Mouse (Mus musculus) spleen, postnatal 36 days (tissue): ENCODE data around the gene Otub2.
A peak's percentile ranks its signal among the peaks of the same experiment; 100 is the strongest.

Experiments used
- DNase-seq, 2 experiments: peaks; one replicate each; pipeline ENCODE4 v3.0.0; 2022; ENCODE audit warnings: low spot score in 2 of 2, mixed read lengths in 1 of 2

Gene Otub2

DNA sequence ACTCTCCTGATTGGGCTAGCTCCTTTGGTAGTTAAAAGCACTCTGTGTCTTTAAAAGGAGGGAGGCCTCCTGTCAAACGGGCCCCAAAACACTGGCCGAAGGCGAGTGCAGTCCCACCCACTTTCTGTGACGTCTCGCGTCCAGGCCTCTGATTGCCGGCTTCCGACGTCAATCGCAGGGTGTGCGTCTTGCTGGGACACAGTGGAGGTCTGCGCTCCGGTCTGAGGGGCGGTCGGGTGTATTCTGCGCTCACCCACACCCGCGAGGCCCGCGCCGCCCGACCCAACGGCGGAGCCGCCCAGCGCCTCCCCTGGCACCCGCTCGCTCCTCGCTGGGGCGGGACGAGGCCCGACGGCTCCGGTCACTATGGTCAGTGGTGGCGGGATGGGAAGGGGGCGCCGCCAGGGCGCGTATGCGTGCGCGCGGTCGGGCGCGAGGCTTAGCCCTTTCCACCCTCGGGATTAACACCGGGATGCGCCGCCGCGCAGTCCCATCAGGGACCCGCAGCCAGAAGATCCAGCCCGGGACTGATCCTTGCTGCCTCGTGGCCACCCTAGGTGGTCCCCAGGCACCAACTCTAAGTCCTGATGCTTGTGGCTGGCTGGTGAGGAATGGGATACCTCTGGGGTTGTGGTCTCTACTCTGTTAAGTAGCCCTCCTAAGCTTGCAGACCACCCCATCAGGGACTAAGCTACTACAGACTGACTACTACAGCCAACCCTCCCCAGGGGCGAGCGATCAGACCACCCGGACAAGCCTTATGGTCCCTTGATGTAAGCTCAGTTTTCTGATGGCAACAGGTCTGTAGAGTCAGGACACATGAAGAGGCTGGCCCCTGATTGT lies at the start of gene Otub2:
Otub2 (plus strand) TSS at position 178 of the 843 bp plus-strand sequence.
- peak; percentile 96 to 97 for DNase-seq

- peak; percentile 89 to 90 for DNase-seq
These were observed 47.3 kb upstream of the Otub2 start for GRCm38 (mm10) chr12:103341212-103341611.

DNA sequence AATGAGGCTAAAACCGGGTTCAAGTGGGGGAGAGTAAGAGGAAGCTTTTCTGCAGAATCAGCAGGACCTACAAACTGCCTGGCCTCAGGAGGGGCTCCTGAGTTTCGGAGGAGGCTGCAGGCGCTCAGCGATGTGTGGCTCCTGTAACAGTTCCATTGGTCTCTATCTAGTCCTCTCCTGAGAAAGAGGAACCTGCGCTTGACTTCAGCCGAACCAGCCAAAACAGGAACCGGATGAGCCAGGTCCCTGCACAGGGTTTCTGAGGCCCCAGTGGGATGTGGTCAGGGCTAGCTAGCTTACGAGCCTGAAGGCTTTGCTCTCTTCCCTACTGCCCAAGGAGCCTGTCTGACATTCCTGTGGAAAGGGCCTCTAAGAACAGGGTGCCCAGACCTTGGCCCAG lies 45.0 kb upstream of the Otub2 start:
- DNase-seq, result peak; percentile 91

DNA sequence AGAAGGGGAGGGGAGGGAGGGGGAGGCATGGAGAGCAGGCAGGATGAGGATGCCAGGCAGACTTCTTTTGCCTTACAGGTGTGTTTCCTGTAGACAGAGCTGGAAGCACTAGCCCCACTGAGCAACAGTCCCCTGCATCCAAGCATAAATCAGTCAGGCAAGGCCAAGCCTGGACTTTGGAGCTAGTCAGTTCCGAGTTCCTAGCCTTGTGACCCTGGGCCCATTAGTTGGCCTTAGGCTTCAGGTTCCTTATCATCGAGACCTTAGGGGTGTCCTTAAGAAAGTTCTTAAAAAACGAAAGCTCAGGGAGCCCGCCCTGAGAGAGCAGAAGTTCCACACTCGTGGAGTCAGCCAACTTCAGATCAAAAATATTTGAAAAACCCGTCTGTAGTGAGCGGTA lies 43.5 kb upstream of the Otub2 start:
- no peak for DNase-seq

- no peak for DNase-seq
These were observed 41.5 kb upstream of the Otub2 start for GRCm38 (mm10) chr12:103346945-103347344.

- no peak for DNase-seq
These were observed 41.1 kb upstream of the Otub2 start for GRCm38 (mm10) chr12:103347406-103347805.

DNA sequence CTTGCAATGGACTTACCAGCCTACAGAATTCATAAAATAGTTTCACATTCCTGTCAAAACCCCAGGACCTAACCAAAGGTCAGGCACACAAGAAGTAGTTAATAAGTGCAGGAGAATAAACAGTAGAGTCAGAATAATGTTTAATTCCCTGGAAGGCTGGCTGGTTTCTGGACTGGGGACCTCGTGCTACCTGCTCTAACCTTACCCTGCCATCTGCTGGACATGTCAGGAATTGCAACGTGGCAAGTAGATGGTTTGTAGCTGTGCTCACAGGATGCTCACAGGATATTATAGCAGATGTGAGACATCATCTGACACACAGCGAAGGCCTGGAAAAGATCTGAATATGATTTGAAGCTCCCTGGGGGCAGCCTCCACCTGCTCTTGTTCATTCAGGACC lies 40.0 kb upstream of the Otub2 start:
- peak; percentile 70 to 77 for DNase-seq

DNA sequence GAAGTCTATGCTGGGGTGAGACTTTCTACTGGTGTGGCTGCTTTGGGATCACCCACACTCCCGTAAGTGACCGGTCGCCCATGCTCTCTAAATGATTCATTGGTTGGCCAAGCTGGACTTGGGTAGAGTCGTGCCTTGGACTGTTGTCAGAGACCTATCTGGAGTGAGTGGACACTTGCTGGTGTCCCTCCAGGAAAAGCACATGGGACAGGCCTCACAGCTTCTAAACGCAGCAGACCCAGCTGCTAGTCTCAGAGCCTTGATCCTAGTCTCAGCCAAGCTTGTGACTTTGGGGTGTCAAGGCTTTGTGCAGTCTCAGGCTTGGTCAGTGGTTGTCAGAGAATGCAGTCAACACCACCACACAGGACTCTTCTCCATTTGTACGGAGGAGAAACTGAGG lies 35.7 kb upstream of the Otub2 start:
- DNase-seq, result no peak

- no peak for DNase-seq
These were observed 34.9 kb upstream of the Otub2 start for GRCm38 (mm10) chr12:103353538-103353937.

GRCm38 (mm10) chr12:103355746-103356414 lies 32.6 kb upstream of the Otub2 start, which contains the start of gene Asb2:
TSS of gene Asb2 (minus strand) at chr12:103356001.
- no peak for DNase-seq

GRCm38 (mm10) chr12:103356415-103356748 lies 32.1 kb upstream of the Otub2 start:
- no peak for DNase-seq

DNA sequence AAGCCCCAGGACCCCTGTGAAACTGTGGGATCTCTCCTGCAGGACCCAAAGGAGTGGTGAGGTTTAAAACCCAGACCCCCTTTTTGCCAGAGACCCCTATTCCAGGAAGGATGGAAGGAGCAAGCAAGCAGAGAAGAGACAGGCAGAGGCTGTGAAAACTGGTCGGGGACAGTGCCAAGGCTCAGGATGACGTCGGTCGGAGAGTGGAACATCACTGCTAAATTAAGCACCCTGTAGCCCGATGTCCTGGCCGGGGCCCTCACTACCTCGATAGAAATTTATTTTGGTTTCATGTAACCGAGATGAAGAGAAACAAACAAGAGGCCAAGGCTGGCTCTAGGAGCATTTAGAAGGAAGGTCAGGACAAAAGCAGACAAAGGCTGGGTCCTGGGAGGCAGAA lies 30.3 kb upstream of the Otub2 start:
- no peak for DNase-seq

DNA sequence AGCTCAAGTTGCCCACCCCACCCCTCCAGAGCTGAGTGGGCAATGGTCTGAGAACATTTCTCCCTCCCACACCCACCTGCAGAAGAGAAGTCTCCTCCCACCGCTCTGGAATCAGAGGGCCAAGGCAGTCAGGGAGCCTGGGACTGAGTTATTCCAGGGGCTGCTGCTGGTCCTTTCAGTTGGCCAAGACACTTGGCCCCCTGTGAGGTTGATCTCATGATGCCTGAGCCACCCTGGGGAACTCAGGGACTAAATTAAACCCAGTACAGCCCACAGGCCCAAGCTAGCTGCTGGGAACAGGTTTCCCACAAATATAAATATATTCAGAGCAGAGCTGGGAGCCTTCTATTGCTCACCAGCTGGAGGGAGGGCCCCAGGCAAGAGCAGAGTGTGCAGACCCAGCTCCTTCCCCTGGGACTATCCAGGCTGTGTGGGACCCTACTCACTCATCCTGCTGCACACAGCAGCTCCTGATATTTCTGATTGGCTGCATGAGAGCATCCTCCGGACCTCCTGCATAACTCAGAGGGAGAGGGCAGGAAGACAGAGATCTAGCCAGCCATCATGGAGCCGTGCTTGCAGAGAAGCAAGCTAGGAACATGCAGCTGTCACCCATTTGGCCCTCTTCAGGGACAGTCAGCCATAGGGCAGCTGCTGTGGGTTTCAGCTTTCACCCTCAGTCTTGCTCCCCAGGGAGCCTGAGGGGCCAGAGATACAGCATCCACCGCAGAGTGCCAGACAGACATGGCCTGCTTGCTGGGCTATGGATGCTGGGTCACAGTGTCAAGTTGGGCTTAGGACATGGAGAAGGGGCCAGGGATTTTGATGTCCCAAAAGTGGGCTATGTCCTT lies 29.3 kb upstream of the Otub2 start:
- DNase-seq, result no peak

- DNase-seq, result no peak
These were observed 27.7 kb upstream of the Otub2 start for GRCm38 (mm10) chr12:103360812-103361211.

GRCm38 (mm10) chr12:103361539-103362307 lies 26.8 kb upstream of the Otub2 start:
- no peak for DNase-seq

DNA sequence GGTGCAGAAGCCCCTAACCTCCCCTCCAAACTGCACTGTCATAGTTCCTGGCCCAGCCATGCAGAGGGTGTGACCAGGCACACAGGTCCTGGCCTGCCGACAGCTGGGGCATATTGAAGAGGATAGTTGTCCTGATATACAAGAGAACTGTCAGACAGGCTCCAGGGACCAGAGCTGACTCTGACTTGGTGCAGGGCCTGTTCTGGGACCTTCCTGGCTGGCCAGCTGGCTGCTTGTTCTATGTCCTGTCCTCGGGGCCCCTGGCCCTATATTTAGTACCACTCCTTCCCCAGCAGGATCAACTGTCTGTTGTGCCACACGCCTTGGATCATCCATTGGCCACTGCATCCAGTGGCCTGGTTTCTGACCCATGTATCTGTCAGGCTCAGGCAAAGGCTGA lies 26.1 kb upstream of the Otub2 start:
- DNase-seq, result no peak

DNA sequence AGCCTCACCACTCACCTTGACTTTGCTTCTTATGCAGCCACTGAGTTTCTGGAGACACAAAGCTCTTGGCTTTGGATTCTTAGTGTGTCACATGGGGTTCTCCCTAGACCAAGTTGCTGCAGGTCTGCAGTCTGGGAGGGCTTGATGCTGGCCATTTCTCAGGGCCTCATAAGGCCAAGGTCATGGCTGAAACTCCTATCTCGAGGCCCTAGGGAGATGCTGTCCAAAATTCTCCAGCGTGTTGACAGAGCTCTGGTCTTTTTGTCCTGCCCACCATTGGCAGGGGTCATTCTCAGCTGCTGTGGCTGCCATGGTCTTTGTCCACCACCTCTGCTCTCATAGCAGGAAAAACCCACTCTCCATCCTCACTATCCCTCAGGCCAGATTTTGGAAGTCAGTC lies 21.3 kb upstream of the Otub2 start:
- DNase-seq, result no peak

DNA sequence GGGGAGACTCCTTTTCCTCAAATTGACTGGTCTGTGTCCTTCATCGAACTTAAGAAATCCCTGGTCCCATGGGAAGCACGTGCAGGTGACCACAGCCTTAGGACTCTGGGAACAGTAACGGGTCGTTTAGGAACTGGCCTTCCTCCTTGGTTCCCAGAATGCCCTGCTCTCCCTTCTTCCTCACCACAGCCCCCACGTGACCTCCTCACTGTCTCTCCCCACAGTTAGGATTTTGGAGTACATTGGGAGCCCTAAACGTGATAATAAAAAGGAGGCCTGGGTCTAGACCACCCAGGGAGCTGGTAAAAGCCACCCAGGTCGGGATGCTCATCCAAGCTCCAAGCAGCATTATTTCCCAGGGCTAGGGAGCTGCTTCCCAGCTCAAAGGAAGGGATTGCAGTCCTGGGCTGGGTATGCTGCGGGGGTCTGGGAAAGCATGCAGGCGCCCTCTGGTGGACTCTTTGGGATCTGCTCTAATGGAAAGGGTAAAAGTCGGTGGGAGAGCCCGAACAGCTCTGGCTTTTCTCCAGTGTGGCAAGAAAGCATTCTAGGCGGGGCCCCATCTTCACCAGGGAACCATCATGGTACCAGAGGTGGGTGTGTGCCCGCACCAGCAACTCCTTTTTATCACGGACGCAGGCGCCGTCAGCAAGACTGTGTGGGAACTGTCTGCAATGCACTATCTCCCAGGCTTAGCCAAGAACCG lies 20.7 kb upstream of the Otub2 start:
- peak; percentile 47 to 54 for DNase-seq

GRCm38 (mm10) chr12:103368326-103368669 lies 20.2 kb upstream of the Otub2 start:
- no peak for DNase-seq

- no peak for DNase-seq
These were observed 19.7 kb upstream of the Otub2 start for GRCm38 (mm10) chr12:103368777-103369176.

- no peak for DNase-seq
These were observed 17.6 kb upstream of the Otub2 start for GRCm38 (mm10) chr12:103370861-103371260.
